Mouse (Mus musculus) G1E (cell line): Measurements from ENCODE around the gene Hcn1.

ENCODE experiments used
- CTCF ChIP-seq: IDR thresholded peaks from 2 replicates; pipeline ENCODE4 v1.5.1; 2012; ENCODE audit warnings: low read depth, low read length, inconsistent platforms, mixed read lengths
- GATA1 ChIP-seq: IDR thresholded peaks from 2 replicates; pipeline ENCODE4 v1.6.1; 2012; ENCODE audit warnings: borderline replicate concordance, low read length, inconsistent platforms, mixed read lengths
- GATA2 ChIP-seq: IDR thresholded peaks from 2 replicates; pipeline ENCODE4 v1.6.1; 2012; ENCODE audit warnings: low read depth, low read length, inconsistent platforms, borderline replicate concordance
- TAL1 ChIP-seq: conservative IDR thresholded peaks from 2 replicates; pipeline ENCODE4 v1.6.1; 2012; ENCODE audit warnings: low read depth, low read length, inconsistent platforms, mixed read lengths

- TF ChIP-seq CTCF (no peak), TAL1 (no peak), GATA1 (no peak), GATA2 (no peak)
Measured at GRCm38 (mm10) chr13:117836658-117837057, 234.5 kb downstream of the Hcn1 start.
